Mouse (Mus musculus) left cerebral cortex, adult 8-10 months (tissue): ENCODE results near the gene Sec23b. TPM values are rescaled to one million over a fixed set of nuclear protein-coding genes. Genes with fewer than 3 reads are reported as not detected.

Experiments used
- DNase-seq, 2 experiments: peaks; one replicate each; pipeline ENCODE4 v3.0.0; 2022; ENCODE audit warnings: low spot score in 2 of 2
- microRNA-seq, 2 experiments: library from miRNA; unstranded; fragments of <30 nt; microRNA quantifications; one replicate each; pipeline ENCODE4 v1.2.0; 2022
- total RNA-seq, 4 experiments: library from RNA; stranded (reverse); gene quantifications; 2 replicates each; pipeline ENCODE4 v1.2.4; 2022

Gene Sec23b
- total RNA-seq, 4 experiments from 2014 or later = 45.7 to 65.9 (median 51.7) TPM

DNA sequence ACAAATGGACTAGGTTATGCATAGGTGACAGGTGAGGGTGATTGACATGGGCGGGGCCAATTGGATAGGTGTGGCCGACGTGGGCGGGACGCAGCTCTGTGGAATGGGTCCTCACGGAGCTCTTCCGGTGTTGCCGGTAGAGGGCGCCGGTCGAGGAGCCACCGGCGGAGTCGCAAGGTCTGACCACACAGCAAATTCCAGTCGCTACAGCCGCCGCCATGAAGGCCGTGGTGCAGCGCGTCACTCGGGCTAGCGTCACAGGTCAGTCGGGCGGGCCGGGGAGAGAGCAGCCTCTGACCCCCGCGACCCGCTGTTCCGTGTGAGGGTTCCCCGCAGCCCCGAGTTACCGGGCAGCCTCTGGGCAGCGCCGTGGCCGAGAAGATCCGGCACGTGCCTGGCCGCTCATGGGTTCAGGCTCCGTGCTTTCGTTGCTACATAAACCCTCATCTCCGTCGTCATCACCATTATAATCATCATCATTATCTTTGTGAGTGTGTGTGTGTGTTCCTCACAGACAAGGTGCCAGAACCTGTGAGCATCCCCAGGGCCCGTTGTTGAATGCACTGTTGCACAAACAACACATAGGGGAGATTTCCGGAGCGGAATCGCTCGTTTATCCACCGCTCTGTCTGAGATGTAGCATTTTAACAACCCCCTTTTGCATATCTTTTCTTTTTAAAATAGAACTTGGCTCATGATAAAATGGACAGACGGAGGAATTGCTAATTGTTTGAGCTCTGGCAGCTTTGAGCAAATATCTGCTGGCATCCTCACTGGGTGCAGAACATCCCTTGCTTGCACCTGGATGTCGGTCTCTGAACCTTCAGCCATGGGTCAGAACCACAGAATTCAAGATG lies 44.0 kb downstream of the Sec23b start, which contains the start of gene Dtd1:
Gene Dtd1, plus strand, starts transcription at position 67 of the 857 bp plus-strand sequence.
- DNase-seq = peak; percentile 77 to 90

- DNase-seq = no peak
Observed at GRCm38 (mm10) chr2:144601576-144601975, 45.5 kb downstream of the Sec23b start.

DNA sequence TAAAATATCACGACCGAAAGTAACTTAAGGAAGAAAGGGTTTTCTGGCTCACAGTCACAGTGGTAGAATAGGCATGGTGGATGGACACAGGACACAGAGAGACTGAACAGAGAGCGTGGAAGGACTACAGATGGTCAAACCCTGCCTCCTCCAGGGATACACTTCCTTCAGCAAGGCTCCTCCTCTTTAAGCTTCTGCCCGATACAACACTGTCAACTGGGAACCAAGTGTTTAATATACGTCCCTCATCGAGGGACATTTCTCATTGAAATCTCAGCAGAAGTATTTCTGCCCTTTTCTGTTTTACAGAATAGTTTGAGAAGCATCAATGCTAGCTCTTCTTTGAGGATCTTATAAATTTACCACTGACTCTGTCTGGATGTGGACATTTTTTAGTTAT lies 57.9 kb downstream of the Sec23b start:
- no peak for DNase-seq

- DNase-seq = no peak
Observed at GRCm38 (mm10) chr2:144617074-144617874, 61.2 kb downstream of the Sec23b start.

DNA sequence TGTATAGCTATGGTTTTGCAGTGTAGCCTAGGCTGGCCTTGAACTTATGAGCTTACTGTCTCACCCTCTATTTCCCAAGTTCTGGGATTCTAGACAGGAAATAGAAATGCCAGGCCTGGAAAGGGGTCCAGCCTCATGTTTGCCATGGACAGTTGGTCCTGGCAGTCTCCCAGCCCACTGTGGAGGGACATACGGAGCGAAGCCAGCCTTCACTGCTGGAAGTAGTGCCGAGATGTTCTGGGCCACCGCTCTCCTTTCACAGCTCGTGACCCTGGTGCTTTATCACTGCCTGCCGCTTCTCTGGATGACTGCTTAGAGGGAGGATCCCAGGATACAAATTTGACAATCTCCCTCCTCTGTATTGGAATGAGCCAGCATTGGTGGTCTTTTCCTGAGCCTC lies 65.5 kb downstream of the Sec23b start:
- peak in 1 of 2 experiments; percentile 3 for DNase-seq

- no peak for DNase-seq
Observed at GRCm38 (mm10) chr2:144633551-144633950, 77.5 kb downstream of the Sec23b start.

GRCm38 (mm10) chr2:144634231-144634630 lies 78.2 kb downstream of the Sec23b start:
- no peak for DNase-seq

- no peak for DNase-seq
Observed at GRCm38 (mm10) chr2:144634729-144635128, 78.7 kb downstream of the Sec23b start.

DNA sequence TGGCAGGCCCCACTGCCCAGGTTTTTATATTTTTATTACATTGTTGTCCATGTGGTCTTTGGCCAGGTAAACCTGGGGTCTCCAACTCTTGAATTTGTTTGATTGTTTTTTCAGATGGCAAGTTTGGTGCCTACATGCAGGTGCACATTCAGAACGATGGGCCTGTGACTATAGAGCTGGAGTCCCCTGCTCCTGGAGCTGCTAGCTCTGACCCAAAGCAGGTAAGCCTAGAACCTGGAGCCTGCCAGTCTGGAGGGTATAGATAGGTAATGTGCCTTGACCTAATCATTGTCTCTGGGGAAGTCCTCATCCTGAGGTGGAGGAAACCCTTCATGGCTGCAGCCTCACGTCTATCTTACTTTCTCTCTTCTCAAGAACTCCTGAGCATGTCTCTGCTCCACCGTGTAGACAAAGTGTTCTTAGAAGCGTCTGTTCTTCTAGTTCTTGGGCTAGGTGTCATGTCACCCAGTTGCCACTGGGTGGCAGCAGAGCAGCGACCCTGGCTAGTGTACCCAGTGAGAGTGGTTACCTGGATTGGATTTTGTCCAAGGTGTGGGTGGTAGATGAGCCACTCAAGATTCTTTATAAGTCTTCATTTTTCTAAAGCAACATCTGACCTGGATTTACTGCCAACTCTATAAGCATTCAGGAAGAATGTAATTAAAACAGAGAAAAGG lies 79.8 kb downstream of the Sec23b start:
- peak; percentile 59 to 61 for DNase-seq

GRCm38 (mm10) chr2:144637204-144637603 lies 81.2 kb downstream of the Sec23b start:
- no peak for DNase-seq

GRCm38 (mm10) chr2:144637671-144638395 lies 81.8 kb downstream of the Sec23b start:
- DNase-seq = no peak

DNA sequence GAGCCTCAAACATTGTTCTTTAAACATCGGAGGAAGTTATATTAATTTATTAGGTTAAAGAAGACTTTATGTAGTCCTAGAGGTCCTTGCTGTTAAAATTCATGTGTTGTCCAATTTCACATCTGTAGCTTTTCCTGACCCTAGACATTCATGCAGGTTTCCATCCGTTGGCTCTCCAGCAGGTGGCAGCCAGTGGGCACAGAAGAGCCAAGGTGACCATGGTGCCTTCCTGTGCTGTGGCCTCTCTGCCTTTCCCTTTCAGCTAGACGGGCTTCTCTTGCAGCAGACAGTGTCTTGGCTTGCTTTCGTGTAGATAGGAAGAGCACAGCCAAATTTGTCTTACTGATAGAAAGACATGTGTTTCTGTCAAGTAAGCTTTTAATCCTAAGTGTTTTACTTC lies 82.7 kb downstream of the Sec23b start:
- DNase-seq = no peak

DNA sequence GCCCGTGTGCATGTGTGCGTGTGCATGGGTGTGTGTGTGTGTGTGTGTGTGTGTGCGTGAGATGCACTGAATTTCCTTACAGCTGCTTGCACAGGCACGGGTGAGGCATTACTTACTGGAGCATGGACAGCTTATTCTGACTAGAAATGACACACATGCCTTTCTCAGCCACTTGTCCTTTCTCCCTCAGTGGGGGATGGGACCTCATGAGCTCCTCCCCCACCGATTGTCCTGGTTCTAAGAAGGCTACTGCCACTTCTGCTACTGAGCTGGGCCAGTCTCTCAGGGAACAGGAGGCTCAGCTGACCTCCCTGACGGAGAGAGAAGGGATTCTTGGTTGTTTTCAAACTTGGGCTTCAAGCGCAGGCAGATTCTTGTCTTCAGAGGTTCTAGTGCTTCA lies 84.1 kb downstream of the Sec23b start:
- no peak for DNase-seq

Small RNAs within 50 kb of the gene (microRNA-seq; reads per million reads assigned to microRNA genes)
- 0 reads per million in 2 experiments for gene Gm24823

Other genes with a start within 250 kb of the Sec23b start
- gene Ovol2, start 224.1 kb upstream of the Sec23b start, total RNA-seq = 10 to 100 TPM in 3 of 4 experiments, 1 to 10 TPM in 1; 9.8 to 12.3 (median 11.1) TPM
- 10 to 100 TPM; 38.1 to 46.0 (median 42.2) TPM for gene Kat14, start 187.2 kb upstream of the Sec23b start, total RNA-seq
- 10 to 100 TPM in 2 of 4 experiments, 1 to 10 TPM in 2; 6.4 to 10.3 (median 9.2) TPM for gene Pet117, start 187.2 kb upstream of the Sec23b start, total RNA-seq
- gene Dzank1, start 28.8 kb upstream of the Sec23b start, total RNA-seq = 100 to 1,000 TPM; 194 to 219 (median 202) TPM
- 10 to 100 TPM; 20.7 to 25.0 (median 23.7) TPM for gene Polr3f, start 28.5 kb upstream of the Sec23b start, total RNA-seq
- gene Rbbp9, start 5.4 kb upstream of the Sec23b start, total RNA-seq = 10 to 100 TPM; 27.2 to 29.6 (median 28.3) TPM
- 10 to 100 TPM; 43.5 to 54.6 (median 48.8) TPM for gene Smim26, start 37.8 kb downstream of the Sec23b start, total RNA-seq
- 10 to 100 TPM; 59.8 to 64.5 (median 62.2) TPM for gene Dtd1, start 43.7 kb downstream of the Sec23b start, total RNA-seq